Mouse (Mus musculus) cerebellum, postnatal 36 days (tissue): ENCODE measurements around the gene Cdh23.

Source experiments
- DNase-seq, 2 experiments: peaks; one replicate each; pipeline ENCODE4 v3.0.0; 2021 to 2022; ENCODE audit warnings: mixed read lengths in 2 of 2

The Cdh23 gene

GRCm38 (mm10) chr10:60328963-60329650, 367.2 kb downstream of the Cdh23 start:
- no peak for DNase-seq

- no peak for DNase-seq
Observed at GRCm38 (mm10) chr10:60316166-60316565, 380.1 kb downstream of the Cdh23 start.

GRCm38 (mm10) chr10:60313606-60314005, 382.7 kb downstream of the Cdh23 start:
- DNase-seq = no peak

GRCm38 (mm10) chr10:60310629-60311028, 385.7 kb downstream of the Cdh23 start:
- peak; percentile 43 for DNase-seq

GRCm38 (mm10) chr10:60304854-60305628, 391.2 kb downstream of the Cdh23 start:
- peak; percentile 70 to 75 for DNase-seq

- DNase-seq = no peak
Observed at GRCm38 (mm10) chr10:60303419-60303818, 392.9 kb downstream of the Cdh23 start.

- DNase-seq = no peak
Observed at GRCm38 (mm10) chr10:60299636-60300035, 396.7 kb downstream of the Cdh23 start.

- DNase-seq = no peak
Observed at GRCm38 (mm10) chr10:60296027-60296426, 400.3 kb downstream of the Cdh23 start.

GRCm38 (mm10) chr10:60295356-60295755, 400.9 kb downstream of the Cdh23 start:
- no peak for DNase-seq

GRCm38 (mm10) chr10:60294621-60295020, 401.7 kb downstream of the Cdh23 start:
- DNase-seq = no peak

GRCm38 (mm10) chr10:60292209-60292608, 404.1 kb downstream of the Cdh23 start:
- DNase-seq = no peak

GRCm38 (mm10) chr10:60290739-60291110, 405.6 kb downstream of the Cdh23 start:
- DNase-seq = no peak

GRCm38 (mm10) chr10:60290026-60290738, 406.1 kb downstream of the Cdh23 start:
- DNase-seq = no peak

GRCm38 (mm10) chr10:60289216-60289615, 407.1 kb downstream of the Cdh23 start:
- no peak for DNase-seq

GRCm38 (mm10) chr10:60287726-60288125, 408.6 kb downstream of the Cdh23 start:
- no peak for DNase-seq

- DNase-seq = no peak
Observed at GRCm38 (mm10) chr10:60287161-60287560, 409.1 kb downstream of the Cdh23 start.

- DNase-seq = no peak
Observed at GRCm38 (mm10) chr10:60286546-60286945, 409.7 kb downstream of the Cdh23 start.

- DNase-seq = no peak
Observed at GRCm38 (mm10) chr10:60285676-60286372, 410.5 kb downstream of the Cdh23 start.

- DNase-seq = no peak
Observed at GRCm38 (mm10) chr10:60285183-60285582, 411.1 kb downstream of the Cdh23 start.

GRCm38 (mm10) chr10:60284676-60285111, 411.6 kb downstream of the Cdh23 start:
- peak in 1 of 2 experiments; percentile 21 for DNase-seq

GRCm38 (mm10) chr10:60284248-60284647, 412.0 kb downstream of the Cdh23 start:
- no peak for DNase-seq

- no peak for DNase-seq
Observed at GRCm38 (mm10) chr10:60282116-60283014, 413.9 kb downstream of the Cdh23 start.
